Mouse (Mus musculus) stomach, embryonic 14.5 days (tissue): ENCODE measurements around the gene Kat5. TPM values are rescaled to one million over a fixed set of nuclear protein-coding genes. Genes with fewer than 3 reads are reported as not detected.

Experiments
- ATAC-seq: fragments of 200-750 bp; cut with Nextera tagmentation; 2 replicates; pipeline ENCODE4 v1.8.0; 2017; ENCODE audit warnings: low read depth, moderate TSS enrichment; ENCODE audit not compliant: insufficient number of reproducible peaks, insufficient read depth, low FRiP score
- H3K27ac ChIP-seq: fragments of 300-500 bp; sonication (generic); 2 replicates; pipeline ENCODE4 v1.5.1; 2014; ENCODE audit warnings: mild to moderate bottlenecking, low read length, moderate library complexity, mixed read lengths
- H3K27me3 ChIP-seq: fragments of 300-500 bp; sonication (generic); 2 replicates; pipeline ENCODE4 v1.6.1; 2014; ENCODE audit warnings: low read length, control low read depth, mixed read lengths; ENCODE audit not compliant: control insufficient read depth, insufficient read depth
- H3K36me3 ChIP-seq: fragments of 300-500 bp; sonication (generic); 2 replicates; pipeline ENCODE4 v1.6.1; 2014; ENCODE audit warnings: mild to moderate bottlenecking, control low read depth, low read length, moderate library complexity, mixed read lengths; ENCODE audit not compliant: control insufficient read depth, insufficient read depth
- H3K4me1 ChIP-seq: fragments of 300-500 bp; sonication (generic); 2 replicates; pipeline ENCODE4 v1.6.1; 2014; ENCODE audit warnings: low read length, control low read depth, mixed read lengths; ENCODE audit not compliant: control insufficient read depth, insufficient read depth
- H3K4me2 ChIP-seq: fragments of 300-500 bp; sonication (generic); replicated peaks from 2 replicates; pipeline ENCODE4 v1.6.1; 2014; ENCODE audit warnings: low read depth, low read length, control low read depth
- H3K4me3 ChIP-seq: fragments of 300-500 bp; sonication (generic); 2 replicates; pipeline ENCODE4 v1.5.1; 2014; ENCODE audit warnings: low read depth, low read length, control low read depth
- H3K9ac ChIP-seq: fragments of 300-500 bp; sonication (generic); replicated peaks from 2 replicates; pipeline ENCODE4 v1.6.1; 2014; ENCODE audit warnings: low read depth, mild to moderate bottlenecking, control low read depth, low read length, moderate library complexity, mixed read lengths
- H3K9me3 ChIP-seq: fragments of 300-500 bp; sonication (generic); 2 replicates; pipeline ENCODE4 v1.6.1; 2016; ENCODE audit warnings: low read depth, low read length, control low read depth; ENCODE audit not compliant: control insufficient read depth
- WGBS: fragments of 180-500 bp; shearing (Covaris S2); extraction: QIAGEN DNeasy Blood & Tissue Kit; methylation state at CpG from one replicate; pipeline ENCODE4 v1.1.7; 2014; 5-methylcytosine and 5-hydroxymethylcytosine counted together
- polyA plus RNA-seq: library from polyadenylated mRNA; unstranded; fragments of >200 nt; fragmentation: Nextera tagmentation; extraction: Ambion mirVana; gene quantifications from 2 replicates; pipeline ENCODE4 v1.2.1, GENCODE M21; 2014

Kat5 gene
- polyA plus RNA-seq, 1 experiment from 2014 or later, result 30.5 TPM

- H3K4me1 ChIP-seq, result peaks cover 10% of the 10 kb centered on the region
- H3K9me3 ChIP-seq, result no peaks in the 10 kb centered on the region
- 68% methylated on average over 3 of the region's 3 CpGs for WGBS
- no peak overlapping the region for H3K4me3 ChIP-seq
- peaks cover 10% of the 10 kb centered on the region for H3K36me3 ChIP-seq
- ATAC-seq, result no peak
- H3K27ac ChIP-seq, result no peak overlapping the region
- H3K4me2 ChIP-seq, result no peak overlapping the region
- no peaks in the 10 kb centered on the region for H3K27me3 ChIP-seq
- H3K9ac ChIP-seq, result no peak overlapping the region
These were observed 2.9 kb upstream of the Kat5 start for GRCm38 (mm10) chr19:5612762-5613411.

DNA sequence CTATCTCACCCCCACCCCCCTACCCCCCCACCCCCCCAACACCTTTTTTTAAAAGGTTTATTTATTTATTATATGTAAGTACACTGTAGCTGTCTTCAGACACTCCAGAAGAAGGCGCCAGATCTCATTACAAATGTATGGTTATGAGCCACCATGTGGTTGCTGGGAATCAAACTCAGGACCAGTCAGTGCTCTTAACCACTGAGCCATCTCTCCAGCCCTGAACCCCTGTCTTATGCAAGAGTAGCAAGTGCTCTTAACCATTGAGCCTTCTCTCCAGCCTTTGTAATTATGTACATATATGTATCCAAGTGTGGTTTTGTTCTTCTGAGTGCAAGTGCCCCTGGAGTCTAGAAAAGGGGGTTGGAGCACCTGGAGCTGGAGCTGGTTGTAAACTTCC lies 1.9 kb upstream of the Kat5 start:
- no peak overlapping the region for H3K27ac ChIP-seq
- 93% methylated on average over 1 of the region's 1 CpGs for WGBS
- H3K9me3 ChIP-seq, result no peaks in the 10 kb centered on the region
- H3K4me3 ChIP-seq, result no peak overlapping the region
- no peak for ATAC-seq
- peaks cover 10% of the 10 kb centered on the region for H3K4me1 ChIP-seq
- no peaks in the 10 kb centered on the region for H3K27me3 ChIP-seq
- no peak overlapping the region for H3K4me2 ChIP-seq
- no peak overlapping the region for H3K9ac ChIP-seq
- H3K36me3 ChIP-seq, result peaks cover 19% of the 10 kb centered on the region

- peak overlapping the region; percentile 71 for H3K9ac ChIP-seq
- peaks cover 47% of the 10 kb centered on the region for H3K36me3 ChIP-seq
- H3K4me3 ChIP-seq, result peak overlapping the region; percentile 61
- ATAC-seq, result no peak
- H3K9me3 ChIP-seq, result no peaks in the 10 kb centered on the region
- H3K4me1 ChIP-seq, result peaks cover 10% of the 10 kb centered on the region
- H3K4me2 ChIP-seq, result peak overlapping the region; percentile 70
- H3K27me3 ChIP-seq, result no peaks in the 10 kb centered on the region
- WGBS, result 59% methylated on average over 10 of the region's 10 CpGs
- peak overlapping the region; percentile 97; the same call in 1 of the 2 replicates for H3K27ac ChIP-seq
These were observed 878 bp downstream of the Kat5 start for GRCm38 (mm10) chr19:5609171-5609546.

- H3K4me3 ChIP-seq, result peak overlapping the region; percentile 61; the same call in 1 of the 2 replicates
- peaks cover 10% of the 10 kb centered on the region for H3K4me1 ChIP-seq
- H3K36me3 ChIP-seq, result peaks cover 52% of the 10 kb centered on the region
- WGBS, result 94% methylated on average over 13 of the region's 13 CpGs
- H3K4me2 ChIP-seq, result peak overlapping the region; percentile 70
- no peak overlapping the region for H3K27ac ChIP-seq
- H3K9me3 ChIP-seq, result no peaks in the 10 kb centered on the region
- ATAC-seq, result no peak
- peak overlapping the region; percentile 71; the same call in 1 of the 2 replicates for H3K9ac ChIP-seq
- no peaks in the 10 kb centered on the region for H3K27me3 ChIP-seq
These were observed 1.3 kb downstream of the Kat5 start for GRCm38 (mm10) chr19:5608707-5609106.

DNA sequence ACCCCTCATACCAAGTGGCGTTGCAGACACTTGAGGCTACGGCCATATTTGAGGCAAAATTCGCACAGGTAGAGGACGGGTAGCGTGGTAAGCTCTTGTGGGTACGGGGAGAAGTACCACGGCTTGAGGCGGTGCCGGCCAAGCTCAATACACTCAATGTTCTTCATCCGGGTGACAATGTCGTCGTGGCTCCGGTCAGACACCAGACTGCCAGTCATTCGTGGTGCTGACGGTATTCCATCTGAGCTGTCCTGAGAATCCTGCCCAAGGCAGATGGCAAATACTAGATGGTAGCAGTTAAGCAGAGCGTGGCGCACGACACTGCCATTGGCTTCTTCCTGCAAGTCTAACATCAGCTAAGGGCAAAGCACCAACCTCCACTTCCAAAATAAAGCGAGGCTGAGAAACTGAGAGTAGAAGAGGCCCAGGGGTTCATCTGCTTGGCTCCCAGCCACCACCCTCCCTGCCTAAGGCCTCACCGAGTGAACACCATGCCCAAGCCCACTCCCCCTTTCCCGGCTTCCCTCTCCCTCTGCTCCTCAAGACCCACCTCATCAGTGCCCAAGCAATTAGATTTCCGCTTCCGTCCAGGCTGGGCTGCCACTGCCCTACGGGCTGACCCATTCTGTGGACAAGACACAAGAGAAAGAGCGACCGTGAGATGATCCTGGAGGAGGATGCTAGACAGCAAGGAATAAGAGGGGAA lies 2.2 kb downstream of the Kat5 start:
- Histone ChIP-seq H3K4me2 (no peak overlapping the region), H3K9ac (no peak overlapping the region), H3K9me3 (no peaks in the 10 kb centered on the region), H3K27me3 (no peaks in the 10 kb centered on the region), H3K36me3 (peaks cover 60% of the 10 kb centered on the region), H3K4me1 (peaks cover 16% of the 10 kb centered on the region), H3K27ac (no peak overlapping the region), H3K4me3 (no peak overlapping the region)
- 94% methylated on average over 26 of the region's 26 CpGs for WGBS
- ATAC-seq, result no peak

- no peak overlapping the region for H3K4me3 ChIP-seq
- no peaks in the 10 kb centered on the region for H3K9me3 ChIP-seq
- no peak overlapping the region for H3K9ac ChIP-seq
- ATAC-seq, result no peak
- peaks cover 60% of the 10 kb centered on the region for H3K36me3 ChIP-seq
- no peaks in the 10 kb centered on the region for H3K27me3 ChIP-seq
- no peak overlapping the region for H3K27ac ChIP-seq
- no peak overlapping the region for H3K4me2 ChIP-seq
- peaks cover 20% of the 10 kb centered on the region for H3K4me1 ChIP-seq
- 84% methylated on average over 8 of the region's 8 CpGs for WGBS
These were observed 3.8 kb downstream of the Kat5 start for GRCm38 (mm10) chr19:5606196-5606595.

DNA sequence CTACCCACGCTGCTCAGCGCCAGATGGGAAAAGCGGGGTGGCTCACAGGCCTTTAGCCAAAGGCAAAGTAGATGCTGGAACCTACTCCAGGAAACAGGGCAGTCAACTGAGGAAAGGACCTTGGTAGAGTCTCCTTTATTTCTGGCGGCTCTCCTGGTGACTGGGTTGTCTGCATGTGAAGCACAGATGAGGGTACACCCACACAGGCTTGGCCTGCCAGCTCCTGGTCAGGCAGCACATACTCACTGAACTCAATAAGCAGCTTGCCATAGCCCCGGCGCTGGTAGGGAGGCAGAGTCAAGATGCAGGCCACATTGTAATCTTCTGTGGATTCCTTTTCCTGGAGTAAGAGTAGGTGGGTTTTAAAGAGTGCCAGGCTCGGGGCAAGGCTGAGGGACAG lies 4.9 kb downstream of the Kat5 start:
- Histone ChIP-seq H3K9ac (no peak overlapping the region), H3K4me3 (no peak overlapping the region), H3K36me3 (peaks cover 60% of the 10 kb centered on the region), H3K27ac (no peak overlapping the region), H3K4me2 (no peak overlapping the region), H3K9me3 (no peaks in the 10 kb centered on the region), H3K27me3 (no peaks in the 10 kb centered on the region), H3K4me1 (peaks cover 20% of the 10 kb centered on the region)
- ATAC-seq, result no peak
- 91% methylated on average over 7 of the region's 7 CpGs for WGBS

DNA sequence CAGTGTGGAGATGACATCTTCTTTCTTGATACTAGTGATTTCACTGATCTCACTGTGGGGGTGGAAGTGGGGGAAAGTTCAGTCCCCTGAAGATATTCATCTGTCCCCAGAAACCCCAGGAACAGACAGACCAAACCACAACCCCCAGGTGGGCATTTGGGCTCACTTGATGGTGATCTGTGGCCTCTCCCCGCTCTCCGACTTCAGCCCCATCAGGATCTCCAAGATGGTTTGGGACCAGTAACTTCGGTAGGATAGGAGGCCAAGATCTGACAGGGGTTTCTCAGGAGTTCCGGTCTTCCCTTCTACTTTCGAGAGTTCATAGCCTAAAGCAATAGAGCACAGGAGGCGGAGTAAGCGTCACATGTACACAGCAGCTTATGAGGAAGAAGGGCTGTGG lies 6.4 kb downstream of the Kat5 start:
- no peak overlapping the region for H3K4me2 ChIP-seq
- no peak for ATAC-seq
- WGBS, result 88% methylated on average over 7 of the region's 7 CpGs
- H3K36me3 ChIP-seq, result peaks cover 57% of the 10 kb centered on the region
- H3K9me3 ChIP-seq, result no peaks in the 10 kb centered on the region
- H3K9ac ChIP-seq, result no peak overlapping the region
- no peak overlapping the region for H3K4me3 ChIP-seq
- no peak overlapping the region for H3K27ac ChIP-seq
- no peaks in the 10 kb centered on the region for H3K27me3 ChIP-seq
- H3K4me1 ChIP-seq, result peaks cover 14% of the 10 kb centered on the region
